Mouse (Mus musculus) cerebellum, adult (tissue): ENCODE measurements around the gene Auts2.
"Not testable (repeated sequence)": the region's sequence is repeated elsewhere in the genome, so short reads cannot be mapped to it uniquely, and the experiment has no call there.

ENCODE experiments used
- ATAC-seq: cut with Nextera tagmentation; 2 replicates; pipeline ENCODE4 v1.9.2; 2017; ENCODE audit warnings: mild to moderate bottlenecking, moderate library complexity, mixed read lengths; ENCODE audit not compliant: insufficient number of reproducible peaks, low FRiP score, low TSS enrichment

Gene Auts2

GRCm38 (mm10) chr5:132543118-132544071, at the start of gene Auts2:
Gene Auts2 (minus strand): TSS chr5:132543344.
- peak; percentile 80 for ATAC-seq

DNA sequence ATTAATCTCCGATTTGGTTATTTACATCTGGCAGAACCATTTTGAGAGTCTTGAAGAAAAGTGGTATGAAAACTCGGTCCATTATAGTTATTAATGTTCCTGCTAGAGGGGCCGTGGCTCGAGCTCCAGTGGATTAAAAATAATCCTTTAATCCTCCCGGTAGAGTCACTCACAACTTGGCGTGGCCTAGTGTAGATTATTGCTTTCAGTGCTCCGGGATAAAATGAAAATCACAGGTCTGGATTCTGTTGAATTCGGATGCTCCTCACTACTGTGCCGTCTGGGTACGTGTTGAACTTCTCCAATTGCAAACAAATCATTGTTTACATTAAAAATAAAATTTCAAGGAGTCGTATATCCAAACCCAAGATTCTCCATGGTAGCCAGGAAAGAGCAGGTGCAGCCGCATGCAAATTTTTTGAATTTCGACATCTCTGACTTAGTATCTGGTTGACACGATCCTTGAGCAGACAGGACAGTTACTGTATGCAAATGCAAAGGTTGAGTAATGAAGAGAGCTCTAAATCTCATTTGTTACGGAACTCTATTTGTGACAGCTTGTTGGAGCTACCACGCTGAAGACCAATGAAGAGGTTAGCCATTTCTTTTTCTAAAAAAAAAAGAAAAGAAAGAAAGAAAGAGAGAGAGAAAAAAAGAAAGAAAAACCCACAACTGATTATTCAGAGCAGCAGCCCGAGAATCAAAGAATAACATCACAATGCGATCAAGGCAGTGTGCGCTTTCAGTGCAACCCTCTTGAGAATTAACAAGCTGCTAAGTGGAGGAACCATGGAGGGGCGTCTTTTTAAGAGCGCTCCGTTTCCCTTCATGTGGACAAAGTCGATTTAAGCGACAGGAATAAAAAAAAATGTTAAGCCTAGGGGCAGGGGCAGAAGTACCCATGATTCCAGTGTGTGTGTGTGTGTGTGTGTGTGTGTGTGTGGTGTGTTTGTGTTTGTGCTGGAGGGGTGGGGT, 48.9 kb upstream of the Auts2 start:
- ATAC-seq: no peak

- no peak for ATAC-seq
Observed at GRCm38 (mm10) chr5:132579774-132580173, 36.6 kb upstream of the Auts2 start.

DNA sequence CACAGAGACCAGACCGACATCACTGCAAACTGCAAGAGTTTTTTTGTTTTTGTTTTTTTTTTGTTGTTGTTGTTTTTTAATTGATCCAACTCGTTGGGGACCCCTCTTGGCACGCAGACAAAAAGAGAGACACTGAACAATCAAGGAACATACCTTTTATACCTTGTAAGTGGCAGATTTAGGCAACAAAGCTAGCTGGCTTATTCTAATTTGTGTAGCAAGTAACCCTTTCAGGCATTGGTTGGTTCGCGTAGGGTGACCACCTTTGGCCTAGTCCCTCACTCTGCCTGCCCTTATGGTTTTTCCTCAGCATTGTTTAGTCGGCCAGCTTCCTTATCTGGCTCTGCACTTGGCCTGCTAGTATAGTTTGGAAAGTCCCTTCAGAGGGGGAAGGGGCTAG, 17.6 kb upstream of the Auts2 start:
- not testable (repeated sequence) for ATAC-seq

- ATAC-seq: no peak
Observed at GRCm38 (mm10) chr5:132545761-132546160, 2.6 kb upstream of the Auts2 start.

DNA sequence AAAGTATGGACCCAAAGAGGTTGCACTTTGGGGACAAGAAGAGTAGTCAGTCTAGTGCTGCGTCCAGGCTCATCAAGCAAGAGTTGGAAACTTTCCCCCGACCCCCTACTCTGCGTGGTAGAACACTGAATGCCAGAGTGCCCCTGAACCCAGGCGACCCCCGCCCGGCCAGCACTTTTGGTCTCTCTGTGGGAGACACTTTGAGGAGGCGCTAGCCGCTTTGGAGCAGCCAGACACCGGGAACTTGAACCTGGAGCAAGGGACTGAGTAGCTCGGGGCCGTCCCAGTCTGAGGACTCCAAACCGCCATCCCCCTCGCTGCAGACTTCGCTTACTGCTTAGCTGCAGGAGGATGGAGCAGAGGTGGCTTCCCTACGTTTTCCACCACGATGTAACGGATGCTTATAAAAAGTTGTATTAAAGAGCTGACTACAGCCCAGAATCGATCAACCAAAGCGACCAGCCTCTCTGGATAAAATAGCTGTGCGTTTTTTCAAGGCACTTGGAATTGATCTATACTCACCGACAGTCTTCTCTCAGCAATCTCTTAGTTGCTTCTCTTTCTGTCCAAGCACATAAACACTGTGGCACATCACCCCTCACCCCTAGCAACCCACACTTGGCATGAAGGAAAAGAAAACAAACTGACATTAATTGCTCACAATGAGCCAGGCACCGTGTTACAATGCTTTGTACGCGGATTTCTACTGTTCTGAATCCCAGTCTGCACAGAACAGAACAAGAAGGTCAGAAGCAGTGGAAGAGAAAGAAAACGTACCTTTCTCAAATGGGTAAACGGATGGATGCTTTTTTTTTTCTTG, 1.2 kb upstream of the Auts2 start:
- no peak for ATAC-seq

- no peak for ATAC-seq
Observed at GRCm38 (mm10) chr5:132542381-132543020, 643 bp downstream of the Auts2 start.

DNA sequence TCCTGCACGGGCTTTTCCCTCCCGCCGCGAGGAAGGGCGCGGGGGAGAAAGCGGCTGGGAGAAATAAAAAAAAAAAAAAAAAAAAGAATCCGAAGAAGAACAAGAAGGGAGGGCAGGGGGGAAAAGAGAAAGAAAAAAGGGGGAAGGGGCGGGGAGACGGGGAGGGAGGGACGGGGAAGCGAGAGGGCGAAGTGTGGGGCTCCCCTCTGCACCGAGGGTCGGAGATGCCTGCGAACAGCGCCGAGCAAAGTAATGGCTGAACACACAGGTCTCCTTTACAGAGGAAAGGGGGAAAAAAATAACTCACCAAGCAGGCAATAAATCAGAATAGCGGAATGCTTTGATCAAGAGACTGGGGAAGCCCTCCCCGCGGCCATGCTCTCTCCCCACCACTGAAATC, 1.2 kb downstream of the Auts2 start:
- ATAC-seq: no peak

GRCm38 (mm10) chr5:132541371-132541931, 1.7 kb downstream of the Auts2 start:
- ATAC-seq: no peak

DNA sequence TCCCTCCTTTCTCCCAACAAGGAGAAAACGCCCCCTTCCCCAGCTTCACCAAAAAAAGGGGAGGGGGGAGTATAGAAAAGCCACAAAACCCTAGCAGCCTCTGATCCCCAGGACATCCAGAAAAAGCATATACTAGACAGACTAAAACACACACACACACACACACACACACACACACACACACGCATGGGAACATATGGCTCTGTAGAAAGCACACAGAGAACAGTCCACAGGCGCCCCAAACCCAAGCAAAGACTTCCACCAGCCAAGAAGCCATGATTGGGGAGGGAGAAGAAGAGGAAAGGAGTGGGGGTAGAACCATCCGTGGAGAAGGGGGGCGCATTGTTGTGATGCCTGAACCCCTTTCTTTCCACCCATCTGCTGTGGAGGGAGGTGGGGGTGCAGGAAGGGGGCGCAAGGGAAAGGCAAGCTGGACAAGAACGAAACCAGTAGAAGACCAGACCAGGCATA, 2.3 kb downstream of the Auts2 start:
- no peak for ATAC-seq

DNA sequence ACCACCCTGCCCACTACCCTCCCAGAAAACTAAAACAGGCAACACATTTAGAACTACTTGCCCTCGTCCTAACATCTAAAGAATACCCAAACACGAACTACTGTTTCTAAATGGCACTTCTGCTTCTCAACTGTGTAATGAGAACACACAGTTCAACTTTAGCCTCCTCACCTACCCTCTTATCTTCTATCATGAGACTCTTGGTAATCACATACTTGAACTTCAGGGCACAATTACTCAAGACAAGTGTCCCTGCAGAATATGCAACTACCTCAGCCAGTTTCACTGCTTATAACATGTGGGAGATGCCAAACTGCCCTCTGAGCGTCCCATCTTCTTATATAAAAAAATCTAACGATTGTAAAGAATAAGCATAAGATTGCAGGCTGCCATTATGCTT, 5.7 kb downstream of the Auts2 start:
- no peak for ATAC-seq

DNA sequence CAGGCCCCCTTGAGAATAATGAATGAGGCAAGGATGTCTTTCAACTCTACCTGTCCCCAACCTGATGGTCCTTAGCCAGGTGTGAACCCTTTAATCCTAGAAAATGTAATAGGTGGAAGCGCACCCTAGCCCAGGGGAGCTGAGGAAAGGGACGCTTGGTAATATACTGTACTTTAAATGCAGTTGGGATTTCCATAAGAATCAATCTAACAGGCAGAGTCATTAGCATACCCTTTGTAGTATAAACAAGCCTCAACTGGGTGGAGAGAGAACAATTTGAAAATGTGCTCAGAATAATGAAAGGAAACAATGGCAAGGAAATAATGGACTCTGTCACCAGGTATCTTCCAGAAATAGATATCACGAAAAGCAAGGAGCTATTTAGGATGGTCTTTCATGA, 16.7 kb downstream of the Auts2 start:
- no peak for ATAC-seq

DNA sequence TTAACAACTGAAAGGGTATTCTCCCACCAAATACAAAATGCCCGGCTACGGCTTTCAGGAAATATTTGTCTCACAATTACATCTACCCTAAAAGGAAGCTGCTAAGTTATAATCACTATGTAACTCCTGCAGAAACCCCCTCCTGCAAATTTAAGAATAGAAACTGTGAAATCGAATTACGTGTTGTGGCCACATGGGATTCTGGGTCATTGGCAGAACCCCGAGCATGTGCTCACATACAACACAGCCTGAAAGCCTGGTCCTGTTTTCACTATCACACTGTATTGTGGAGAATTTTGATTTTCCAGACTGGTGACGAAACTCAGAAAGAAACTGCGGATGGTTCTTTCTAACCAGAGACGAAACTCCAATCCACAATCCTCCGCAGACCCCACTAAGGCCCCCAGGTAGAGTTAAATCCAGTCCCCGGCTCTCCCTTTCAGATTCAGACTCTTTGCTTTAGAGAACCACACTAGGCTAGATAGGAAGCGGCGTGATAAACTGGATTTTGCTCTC, 21.7 kb downstream of the Auts2 start:
- no peak for ATAC-seq

DNA sequence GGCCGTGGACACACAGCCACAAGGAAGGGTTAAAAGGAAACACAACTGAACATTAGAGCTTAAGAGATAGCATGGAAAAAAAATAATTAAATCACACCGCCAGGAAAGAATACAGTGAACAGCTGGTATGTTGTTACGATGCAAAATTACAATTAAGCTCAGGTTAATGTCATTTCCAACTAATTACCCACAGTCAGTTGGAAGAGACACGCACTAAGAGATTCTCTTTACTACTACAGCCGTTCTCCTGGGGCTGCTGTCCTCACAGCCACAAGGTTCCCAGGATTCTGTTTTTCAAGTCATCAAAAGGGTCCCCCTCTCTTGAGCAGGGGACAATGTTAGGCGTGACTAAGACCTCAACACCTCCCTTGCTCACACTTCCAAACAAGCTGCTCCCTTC, 25.3 kb downstream of the Auts2 start:
- ATAC-seq: no peak

DNA sequence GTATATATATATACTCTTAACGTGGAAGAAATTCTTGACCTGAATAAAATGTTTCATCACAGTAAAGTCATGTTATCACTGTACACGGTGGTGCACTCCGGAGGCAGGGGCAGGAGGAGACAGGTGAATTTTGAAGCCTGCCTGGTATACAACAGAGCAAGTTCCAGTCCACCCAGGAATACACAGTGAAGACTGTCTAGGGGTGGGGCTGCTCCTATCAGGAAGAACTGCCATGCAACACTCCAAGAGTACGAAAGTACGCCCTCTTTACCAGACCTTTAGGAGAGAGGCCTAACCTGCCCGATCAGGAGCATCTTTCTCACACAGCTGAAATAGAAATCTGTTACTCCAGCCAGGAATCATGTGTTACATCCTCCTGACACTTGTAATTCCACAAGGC, 28.6 kb downstream of the Auts2 start:
- ATAC-seq: no peak

DNA sequence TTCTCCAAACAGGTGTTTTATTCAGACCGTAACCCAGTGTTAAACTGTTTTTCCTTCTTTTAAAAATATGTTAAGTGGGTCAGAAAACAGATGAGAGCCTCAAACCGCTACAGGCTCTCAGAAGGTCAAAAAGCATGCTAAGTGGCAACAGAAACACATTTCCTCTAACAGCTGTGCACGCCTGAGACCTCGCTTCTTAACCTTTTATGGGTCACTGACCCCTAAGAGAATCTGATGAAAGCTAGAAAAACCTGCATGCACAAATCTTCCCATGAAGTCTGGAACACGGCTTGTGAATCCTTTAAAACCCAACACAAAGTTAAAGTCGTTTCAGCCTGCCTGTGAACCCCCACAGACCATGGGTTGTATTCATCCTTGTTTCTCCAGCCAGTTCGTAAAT, 29.9 kb downstream of the Auts2 start:
- no peak for ATAC-seq

DNA sequence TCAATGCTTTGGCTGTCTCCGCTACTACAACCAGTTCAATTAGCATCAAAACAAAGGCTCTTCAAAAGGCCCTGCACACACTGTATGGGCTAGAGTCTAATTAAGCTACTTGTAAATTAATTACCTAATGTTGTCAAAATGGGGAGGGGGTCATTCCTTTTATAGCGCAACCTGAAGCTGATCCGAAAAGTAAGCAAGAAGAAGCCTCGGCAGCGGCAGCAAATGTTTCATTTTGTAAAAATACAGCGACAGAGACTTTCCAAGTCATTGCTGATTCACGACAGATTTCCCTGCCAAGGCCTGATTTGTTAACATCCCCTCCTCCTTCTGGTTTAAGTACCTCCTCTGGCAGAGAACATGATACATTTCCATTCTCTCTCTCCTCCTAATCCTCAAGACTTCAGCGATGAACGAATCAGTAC, 33.7 kb downstream of the Auts2 start:
- no peak for ATAC-seq

DNA sequence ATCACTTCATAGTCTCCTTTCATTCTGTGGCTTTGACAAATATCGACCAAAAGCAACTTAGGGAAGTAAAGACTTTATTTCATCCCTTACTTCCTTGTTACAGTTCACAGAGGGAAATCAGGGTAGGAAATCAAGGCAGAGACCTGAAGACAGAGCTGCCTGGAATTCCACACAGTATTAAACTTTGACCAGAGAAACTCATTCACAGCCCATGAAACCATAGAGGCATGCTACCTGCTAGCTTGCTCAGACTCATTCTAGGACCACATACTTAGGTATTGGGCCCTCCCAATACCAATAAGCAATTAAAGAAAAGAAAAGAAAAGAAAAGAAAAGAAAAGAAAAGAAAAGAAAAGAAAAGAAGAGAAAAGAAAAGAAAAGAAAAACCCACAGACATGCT, 38.3 kb downstream of the Auts2 start:
- no peak for ATAC-seq

- no peak for ATAC-seq
Observed at GRCm38 (mm10) chr5:132503431-132503830, 39.7 kb downstream of the Auts2 start.
